Mouse (Mus musculus) liver, embryonic 12.5 days (tissue): ENCODE measurements around the gene Olfr324. TPM values are rescaled to one million over a fixed set of nuclear protein-coding genes. Genes with fewer than 3 reads are reported as not detected.

Source experiments
- ATAC-seq: fragments of 200-750 bp; cut with Nextera tagmentation; 2 replicates; pipeline ENCODE4 v1.8.0; 2017; ENCODE audit warnings: moderate number of reproducible peaks, mild to moderate bottlenecking, moderate library complexity
- H3K27ac ChIP-seq: fragments of 300-500 bp; sonication (generic); 2 replicates; pipeline ENCODE4 v1.5.1; 2016; ENCODE audit warnings: mild to moderate bottlenecking
- H3K27me3 ChIP-seq: fragments of 300-500 bp; sonication (generic); replicated peaks from 2 replicates; pipeline ENCODE4 v1.6.1; 2016; ENCODE audit warnings: mild to moderate bottlenecking, moderate library complexity
- H3K36me3 ChIP-seq: fragments of 300-500 bp; sonication (generic); 2 replicates; pipeline ENCODE4 v1.6.1; 2016; ENCODE audit warnings: mild to moderate bottlenecking, moderate library complexity
- H3K4me1 ChIP-seq: fragments of 300-500 bp; sonication (generic); 2 replicates; pipeline ENCODE4 v1.6.1; 2016
- H3K4me2 ChIP-seq: fragments of 300-500 bp; sonication (generic); 2 replicates; pipeline ENCODE4 v1.6.1; 2016; ENCODE audit warnings: mild to moderate bottlenecking, moderate library complexity
- H3K4me3 ChIP-seq: fragments of 300-500 bp; sonication (generic); 2 replicates; pipeline ENCODE4 v1.5.1; 2016; ENCODE audit warnings: mild to moderate bottlenecking, moderate library complexity
- H3K9ac ChIP-seq: fragments of 300-500 bp; sonication (generic); 2 replicates; pipeline ENCODE4 v1.6.1; 2016; ENCODE audit warnings: mild to moderate bottlenecking, moderate library complexity
- H3K9me3 ChIP-seq: fragments of 300-500 bp; sonication (generic); replicated peaks from 2 replicates; pipeline ENCODE4 v1.6.1; 2016; ENCODE audit warnings: mild to moderate bottlenecking, moderate library complexity
- WGBS: fragments of 180-500 bp; shearing (Covaris S2); methylation state at CpG from one replicate; pipeline ENCODE4 v1.1.7; 2016; ENCODE audit not compliant: insufficient replicate concordance; 5-methylcytosine and 5-hydroxymethylcytosine counted together
- polyA plus RNA-seq: library from polyadenylated mRNA; unstranded; fragments of >200 nt; fragmentation: Nextera tagmentation; extraction: Ambion mirVana; gene quantifications from 2 replicates; pipeline ENCODE4 v1.2.1, GENCODE M21; 2016

Gene Olfr324
- polyA plus RNA-seq, 1 experiment from 2014 or later = not detected

- 72% methylated on average over 7 of the region's 7 CpGs for WGBS
- Histone ChIP-seq H3K27me3 (0 out of 2 replicates have a peak, but pooled peaks cover 12% of the 10 kb centered on the region), H3K9me3 (no peaks in the 10 kb centered on the region), H3K9ac (no peak overlapping the region), H3K4me2 (no peak overlapping the region), H3K36me3 (peaks cover 5% of the 10 kb centered on the region), H3K4me3 (no peak overlapping the region), H3K4me1 (peaks cover 49% of the 10 kb centered on the region), H3K27ac (no peak overlapping the region)
- ATAC-seq = no peak
These were observed 43.3 kb downstream of the Olfr324 start for GRCm38 (mm10) chr11:58638176-58638701.

- 0 out of 2 replicates have a peak, but pooled peaks cover 12% of the 10 kb centered on the region for H3K27me3 ChIP-seq
- H3K4me3 ChIP-seq = peak within 1 kb of the TSS; percentile 74
- peaks cover 25% of the 10 kb centered on the region for H3K36me3 ChIP-seq
- no peaks in the 10 kb centered on the region for H3K9me3 ChIP-seq
- peak within 1 kb of the TSS; percentile 95 for H3K9ac ChIP-seq
- peak within 1 kb of the TSS; percentile 99 for H3K27ac ChIP-seq
- peak within 1 kb of the TSS; percentile 83 for H3K4me2 ChIP-seq
- peaks cover 51% of the 10 kb centered on the region for H3K4me1 ChIP-seq
- ATAC-seq = peak; percentile 56
- WGBS = 5% methylated on average over 34 of the region's 34 CpGs
These were observed 45.5 kb downstream of the Olfr324 start, which contains the start of gene Trim58 for GRCm38 (mm10) chr11:58640272-58640867. Trim58 (plus strand) TSS chr11:58640465.

GRCm38 (mm10) chr11:58641057-58641456, 46.1 kb downstream of the Olfr324 start:
- Histone ChIP-seq H3K27me3 (0 out of 2 replicates have a peak, but pooled peaks cover 12% of the 10 kb centered on the region), H3K4me1 (peaks cover 53% of the 10 kb centered on the region), H3K9me3 (no peaks in the 10 kb centered on the region), H3K9ac (peak overlapping the region; percentile 95), H3K36me3 (peaks cover 32% of the 10 kb centered on the region), H3K27ac (peak overlapping the region; percentile 99), H3K4me2 (peak overlapping the region; percentile 83), H3K4me3 (peak overlapping the region; percentile 74)
- 6% methylated on average over 14 of the region's 14 CpGs for WGBS
- peak; percentile 75 for ATAC-seq

- Histone ChIP-seq H3K9ac (peak overlapping the region; percentile 95), H3K4me3 (peak overlapping the region; percentile 74)
- ATAC-seq = peak; percentile 97
These were observed 46.9 kb downstream of the Olfr324 start for GRCm38 (mm10) chr11:58641638-58642358.

GRCm38 (mm10) chr11:58643350-58643749, 48.4 kb downstream of the Olfr324 start:
- Histone ChIP-seq H3K9ac (peak overlapping the region; percentile 95; the same call in 1 of the 2 replicates), H3K9me3 (no peaks in the 10 kb centered on the region), H3K27me3 (0 out of 2 replicates have a peak, but pooled peaks cover 10% of the 10 kb centered on the region), H3K4me2 (peak overlapping the region; percentile 83), H3K27ac (peak overlapping the region; percentile 99), H3K36me3 (peaks cover 54% of the 10 kb centered on the region), H3K4me1 (peaks cover 48% of the 10 kb centered on the region), H3K4me3 (peak overlapping the region; percentile 48)
- no peak for ATAC-seq
- 22% methylated on average over 6 of the region's 6 CpGs for WGBS

More at GRCm38 (mm10) chr11:58641638-58642358, 46.9 kb downstream of the Olfr324 start:
- H3K36me3 ChIP-seq = peaks cover 39% of the 10 kb centered on the region
- WGBS = 44% methylated on average over 13 of the region's 13 CpGs
- H3K27me3 ChIP-seq = 0 out of 2 replicates have a peak, but pooled peaks cover 12% of the 10 kb centered on the region
- peaks cover 50% of the 10 kb centered on the region for H3K4me1 ChIP-seq
- peak overlapping the region; percentile 83 for H3K4me2 ChIP-seq
- H3K27ac ChIP-seq = peak overlapping the region; percentile 99
- no peaks in the 10 kb centered on the region for H3K9me3 ChIP-seq

Other genes starting within 250 kb of the Olfr324 start
- gene Lypd8, start 216.1 kb upstream of the Olfr324 start, polyA plus RNA-seq = 0.19 TPM in 1 of 2 replicates, not detected in the other
- gene 1810065E05Rik, start 174.0 kb upstream of the Olfr324 start, polyA plus RNA-seq = not detected in 2 replicates
- not detected in 2 replicates for gene Gm12253, start 162.6 kb upstream of the Olfr324 start, polyA plus RNA-seq
- not detected in 2 replicates for gene Lypd9, start 142.2 kb upstream of the Olfr324 start, polyA plus RNA-seq
- not detected in 2 replicates for gene Olfr30, start 132.8 kb upstream of the Olfr324 start, polyA plus RNA-seq
- not detected in 2 replicates for gene Olfr332, start 102.6 kb upstream of the Olfr324 start, polyA plus RNA-seq
- gene Olfr331, start 92.5 kb upstream of the Olfr324 start, polyA plus RNA-seq = not detected in 2 replicates
- gene Olfr330, start 60.3 kb upstream of the Olfr324 start, polyA plus RNA-seq = not detected in 2 replicates
- not detected in 2 replicates for gene Olfr329-ps, start 48.7 kb upstream of the Olfr324 start, polyA plus RNA-seq
- gene Olfr328, start 39.5 kb upstream of the Olfr324 start, polyA plus RNA-seq = not detected in 2 replicates
- gene Olfr224, start 24.6 kb upstream of the Olfr324 start, polyA plus RNA-seq = not detected in 2 replicates
- gene Olfr325, start 17.4 kb upstream of the Olfr324 start, polyA plus RNA-seq = not detected in 2 replicates
- gene 2210407C18Rik, start 21.0 kb downstream of the Olfr324 start, polyA plus RNA-seq = not detected in 2 replicates
- gene Olfr323, start 35.4 kb downstream of the Olfr324 start, polyA plus RNA-seq = not detected in 2 replicates
- gene Trim58, start 45.4 kb downstream of the Olfr324 start, polyA plus RNA-seq = 9.2 and 10.1 TPM in 2 replicates
- gene Olfr322, start 63.7 kb downstream of the Olfr324 start, polyA plus RNA-seq = not detected in 2 replicates
- gene Olfr320, start 86.0 kb downstream of the Olfr324 start, polyA plus RNA-seq = not detected in 2 replicates
- not detected in 2 replicates for gene Olfr319, start 104.0 kb downstream of the Olfr324 start, polyA plus RNA-seq
- not detected in 2 replicates for gene Olfr318, start 128.9 kb downstream of the Olfr324 start, polyA plus RNA-seq
- not detected in 2 replicates for gene Olfr317, start 144.1 kb downstream of the Olfr324 start, polyA plus RNA-seq
- gene Olfr316, start 157.6 kb downstream of the Olfr324 start, polyA plus RNA-seq = not detected in 2 replicates
- gene Olfr315, start 178.1 kb downstream of the Olfr324 start, polyA plus RNA-seq = not detected in 2 replicates
- gene Olfr314, start 187.8 kb downstream of the Olfr324 start, polyA plus RNA-seq = not detected in 2 replicates
- 0.31 TPM in 1 of 2 replicates, not detected in the other for gene Fam183b, start 206.8 kb downstream of the Olfr324 start, polyA plus RNA-seq
- gene Olfr313, start 219.9 kb downstream of the Olfr324 start, polyA plus RNA-seq = not detected in 2 replicates
- not detected in 2 replicates for gene Olfr312, start 234.1 kb downstream of the Olfr324 start, polyA plus RNA-seq
- not detected in 2 replicates for gene Olfr311, start 244.1 kb downstream of the Olfr324 start, polyA plus RNA-seq